Mouse (Mus musculus): ENCODE results near the gene Trpv4.

Gene Trpv4

GRCm38 (mm10) chr5:114667228-114667856, 9.1 kb upstream of the Trpv4 start:
- DNase-seq (ENCODE audit: low spot score): peak; percentile 98

GRCm38 (mm10) chr5:114666659-114667058, 8.4 kb upstream of the Trpv4 start:
- no peak for DNase-seq (ENCODE audit: low spot score)

GRCm38 (mm10) chr5:114664750-114665149, 6.5 kb upstream of the Trpv4 start:
- DNase-seq (ENCODE audit: low spot score): no peak

- DNase-seq (ENCODE audit: low spot score): no peak
Measured at GRCm38 (mm10) chr5:114664139-114664538, 5.9 kb upstream of the Trpv4 start.

GRCm38 (mm10) chr5:114661029-114661428, 2.8 kb upstream of the Trpv4 start:
- no peak for DNase-seq (ENCODE audit: low spot score)

- no peak for DNase-seq (ENCODE audit: low spot score)
Measured at GRCm38 (mm10) chr5:114657426-114657825, 795 bp downstream of the Trpv4 start.

GRCm38 (mm10) chr5:114656305-114656704, 1.9 kb downstream of the Trpv4 start:
- no peak for DNase-seq (ENCODE audit: low spot score)

GRCm38 (mm10) chr5:114655721-114656120, 2.5 kb downstream of the Trpv4 start:
- no peak for DNase-seq (ENCODE audit: low spot score)

GRCm38 (mm10) chr5:114653656-114654437, 4.4 kb downstream of the Trpv4 start:
- no peak for DNase-seq (ENCODE audit: low spot score)

- no peak for DNase-seq (ENCODE audit: low spot score)
Measured at GRCm38 (mm10) chr5:114651449-114651848, 6.8 kb downstream of the Trpv4 start.

GRCm38 (mm10) chr5:114651002-114651401, 7.2 kb downstream of the Trpv4 start:
- no peak for DNase-seq (ENCODE audit: low spot score)

GRCm38 (mm10) chr5:114648728-114649311, 9.4 kb downstream of the Trpv4 start:
- no peak for DNase-seq (ENCODE audit: low spot score)

GRCm38 (mm10) chr5:114647211-114647974, 10.8 kb downstream of the Trpv4 start:
- peak; percentile 43 for DNase-seq (ENCODE audit: low spot score)

GRCm38 (mm10) chr5:114645916-114646315, 12.3 kb downstream of the Trpv4 start:
- no peak for DNase-seq (ENCODE audit: low spot score)

GRCm38 (mm10) chr5:114644918-114645317, 13.3 kb downstream of the Trpv4 start:
- no peak for DNase-seq (ENCODE audit: low spot score)

- DNase-seq (ENCODE audit: low spot score): no peak
Measured at GRCm38 (mm10) chr5:114640809-114641208, 17.4 kb downstream of the Trpv4 start.

- DNase-seq (ENCODE audit: low spot score): no peak
Measured at GRCm38 (mm10) chr5:114639645-114639957, 18.6 kb downstream of the Trpv4 start.

- DNase-seq (ENCODE audit: low spot score): peak; percentile 74
Measured at GRCm38 (mm10) chr5:114638769-114639644, 19.2 kb downstream of the Trpv4 start.

GRCm38 (mm10) chr5:114636091-114636490, 22.1 kb downstream of the Trpv4 start:
- no peak for DNase-seq (ENCODE audit: low spot score)

GRCm38 (mm10) chr5:114631336-114631735, 26.9 kb downstream of the Trpv4 start:
- DNase-seq (ENCODE audit: low spot score): no peak

- DNase-seq (ENCODE audit: low spot score): no peak
Measured at GRCm38 (mm10) chr5:114625590-114625989, 32.6 kb downstream of the Trpv4 start.

- no peak for DNase-seq (ENCODE audit: low spot score)
Measured at GRCm38 (mm10) chr5:114620305-114620704, 37.9 kb downstream of the Trpv4 start.
